Mouse (Mus musculus) cerebellum, postnatal 36 days (tissue): ENCODE results near the gene Larp1b.

ENCODE experiments used
- DNase-seq, 2 experiments: peaks; one replicate each; pipeline ENCODE4 v3.0.0; 2021 to 2022; ENCODE audit warnings: mixed read lengths in 2 of 2

Gene Larp1b

DNA sequence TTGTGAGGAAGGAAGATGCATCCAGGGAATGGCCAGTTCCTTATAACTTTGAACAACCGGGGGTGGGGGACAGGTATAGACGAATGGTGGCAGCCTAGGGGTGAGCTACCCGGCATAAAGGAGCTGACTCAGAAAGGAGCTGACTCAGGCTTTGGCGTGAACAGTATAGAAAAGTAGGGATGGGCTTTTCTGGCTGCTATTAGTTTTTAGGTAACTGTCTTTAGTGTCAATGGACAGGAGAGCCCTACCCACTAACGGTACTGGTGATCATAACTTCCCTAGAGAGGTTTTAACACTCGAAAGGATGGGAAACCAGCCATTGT, 134.1 kb downstream of the Larp1b start:
- no peak for DNase-seq

DNA sequence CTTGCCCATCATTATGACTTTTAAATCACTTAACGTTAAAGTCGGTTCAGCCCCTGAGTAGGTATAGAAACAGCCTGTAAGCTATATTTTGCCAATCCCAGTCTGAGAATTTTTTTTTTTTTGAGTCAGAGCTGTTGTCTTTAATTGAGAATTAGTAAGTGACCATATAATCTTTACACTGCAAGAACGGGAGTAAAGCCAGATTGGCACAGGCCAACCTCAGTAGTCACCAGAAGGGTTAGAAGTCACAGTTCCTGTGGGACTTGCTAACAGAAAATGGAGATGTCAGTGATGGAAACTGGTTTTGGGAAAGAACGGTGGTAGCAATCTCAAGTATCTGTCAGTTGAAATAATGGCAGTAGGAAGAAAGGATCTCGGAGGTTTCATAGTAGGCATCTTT, 134.8 kb downstream of the Larp1b start:
- DNase-seq: no peak

DNA sequence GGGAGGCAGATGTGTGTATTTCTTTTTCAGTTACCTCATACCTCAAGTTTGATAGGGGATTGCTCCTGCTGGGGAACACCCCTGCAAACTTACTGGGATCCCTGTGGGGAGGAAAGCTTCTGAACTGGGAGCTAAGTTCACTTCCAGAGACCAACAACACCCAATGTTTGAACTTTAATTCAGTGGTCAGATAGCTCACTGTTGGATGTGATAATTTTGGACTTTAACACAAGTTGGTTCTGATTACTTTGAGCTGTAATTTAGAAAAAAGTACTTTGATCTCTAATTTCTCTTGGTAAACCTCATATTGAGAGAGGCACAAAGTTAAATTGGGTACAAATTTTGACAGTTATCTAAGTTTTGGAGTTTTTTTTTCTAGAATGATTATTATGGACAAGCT, 137.4 kb downstream of the Larp1b start:
- no peak for DNase-seq
